Mouse (Mus musculus): Measurements from ENCODE around the gene Rbms3. TPM values are rescaled to one million over a fixed set of nuclear protein-coding genes. Genes with fewer than 3 reads are reported as not detected.

Gene Rbms3
- polyA plus RNA-seq, 1 experiment from 2014 or later, result 12.2 TPM

GRCm38 (mm10) chr9:117030837-117031236 is 598.9 kb downstream of the Rbms3 start:
- Histone ChIP-seq H3K27ac (ENCODE audit: low read depth, low read length) (no peak overlapping the region), H3K4me1 (replicated peaks; ENCODE audit: control insufficient read depth, insufficient read depth, low read length) (no peaks in the 10 kb centered on the region), H3K9me3 (ENCODE audit: control insufficient read depth, low read length) (no peaks in the 10 kb centered on the region), H3K4me2 (ENCODE audit: low read depth, low read length, severe bottlenecking) (no peak overlapping the region), H3K4me3 (ENCODE audit: low read depth, low read length) (no peak overlapping the region), H3K36me3 (ENCODE audit: control insufficient read depth, insufficient read depth, low read length) (no peaks in the 10 kb centered on the region), H3K27me3 (ENCODE audit: control insufficient read depth, insufficient read depth, low read length) (no peaks in the 10 kb centered on the region), H3K9ac (ENCODE audit: low read length) (no peak overlapping the region)
- DNase-seq (ENCODE audit: low spot score), result no peak
- ATAC-seq (replicated peaks; ENCODE audit: low FRiP score), result no peak
- WGBS, result 59% methylated on average over 6 of the region's 6 CpGs

- H3K4me3 ChIP-seq (ENCODE audit: low read depth, low read length), result no peak overlapping the region
- H3K27me3 ChIP-seq (ENCODE audit: control insufficient read depth, insufficient read depth, low read length), result no peaks in the 10 kb centered on the region
- no peak overlapping the region for H3K4me2 ChIP-seq (ENCODE audit: low read depth, low read length, severe bottlenecking)
- no peaks in the 10 kb centered on the region for H3K4me1 ChIP-seq (replicated peaks; ENCODE audit: control insufficient read depth, insufficient read depth, low read length)
- DNase-seq (ENCODE audit: low spot score) (no peak), ATAC-seq (replicated peaks; ENCODE audit: low FRiP score) (no peak)
- H3K9ac ChIP-seq (ENCODE audit: low read length), result no peak overlapping the region
- H3K27ac ChIP-seq (ENCODE audit: low read depth, low read length), result no peak overlapping the region
- 95% methylated on average over 1 of the region's 1 CpGs for WGBS
- no peaks in the 10 kb centered on the region for H3K9me3 ChIP-seq (ENCODE audit: control insufficient read depth, low read length)
- H3K36me3 ChIP-seq (ENCODE audit: control insufficient read depth, insufficient read depth, low read length), result no peaks in the 10 kb centered on the region
These were observed 599.8 kb downstream of the Rbms3 start for GRCm38 (mm10) chr9:117029953-117030352.

- Histone ChIP-seq H3K27ac (ENCODE audit: low read depth, low read length) (no peak overlapping the region), H3K36me3 (ENCODE audit: control insufficient read depth, insufficient read depth, low read length) (no peaks in the 10 kb centered on the region), H3K9me3 (ENCODE audit: control insufficient read depth, low read length) (no peaks in the 10 kb centered on the region), H3K4me2 (ENCODE audit: low read depth, low read length, severe bottlenecking) (no peak overlapping the region), H3K27me3 (ENCODE audit: control insufficient read depth, insufficient read depth, low read length) (no peaks in the 10 kb centered on the region), H3K4me1 (replicated peaks; ENCODE audit: control insufficient read depth, insufficient read depth, low read length) (no peaks in the 10 kb centered on the region), H3K4me3 (ENCODE audit: low read depth, low read length) (no peak overlapping the region), H3K9ac (ENCODE audit: low read length) (no peak overlapping the region)
- 93% methylated on average over 4 of the region's 4 CpGs for WGBS
- ATAC-seq (replicated peaks; ENCODE audit: low FRiP score) (no peak), DNase-seq (ENCODE audit: low spot score) (no peak)
These were observed 601.1 kb downstream of the Rbms3 start for GRCm38 (mm10) chr9:117028586-117028985.

- H3K9ac ChIP-seq (ENCODE audit: low read length), result no peak overlapping the region
- ATAC-seq (replicated peaks; ENCODE audit: low FRiP score), result no peak
- H3K27me3 ChIP-seq (ENCODE audit: control insufficient read depth, insufficient read depth, low read length), result no peaks in the 10 kb centered on the region
- H3K4me3 ChIP-seq (ENCODE audit: low read depth, low read length), result no peak overlapping the region
- no peaks in the 10 kb centered on the region for H3K36me3 ChIP-seq (ENCODE audit: control insufficient read depth, insufficient read depth, low read length)
- WGBS, result 86% methylated on average over 6 of the region's 6 CpGs
- no peak overlapping the region for H3K27ac ChIP-seq (ENCODE audit: low read depth, low read length)
- no peaks in the 10 kb centered on the region for H3K9me3 ChIP-seq (ENCODE audit: control insufficient read depth, low read length)
- no peaks in the 10 kb centered on the region; the same call in 1 of the 2 replicates for H3K4me1 ChIP-seq (replicated peaks; ENCODE audit: control insufficient read depth, insufficient read depth, low read length)
- DNase-seq (ENCODE audit: low spot score), result no peak
- H3K4me2 ChIP-seq (ENCODE audit: low read depth, low read length, severe bottlenecking), result no peak overlapping the region
These were observed 607.6 kb downstream of the Rbms3 start for GRCm38 (mm10) chr9:117022086-117022485.

- 82% methylated on average over 3 of the region's 3 CpGs for WGBS
- Histone ChIP-seq H3K4me3 (ENCODE audit: low read depth, low read length) (no peak overlapping the region), H3K36me3 (ENCODE audit: control insufficient read depth, insufficient read depth, low read length) (no peaks in the 10 kb centered on the region), H3K9ac (ENCODE audit: low read length) (no peak overlapping the region), H3K4me2 (ENCODE audit: low read depth, low read length, severe bottlenecking) (no peak overlapping the region), H3K9me3 (ENCODE audit: control insufficient read depth, low read length) (no peaks in the 10 kb centered on the region), H3K27ac (ENCODE audit: low read depth, low read length) (no peak overlapping the region), H3K4me1 (replicated peaks; ENCODE audit: control insufficient read depth, insufficient read depth, low read length) (no peaks in the 10 kb centered on the region; the same call in 1 of the 2 replicates), H3K27me3 (ENCODE audit: control insufficient read depth, insufficient read depth, low read length) (no peaks in the 10 kb centered on the region)
- no peak for ATAC-seq (replicated peaks; ENCODE audit: low FRiP score)
- no peak for DNase-seq (ENCODE audit: low spot score)
These were observed 608.2 kb downstream of the Rbms3 start for GRCm38 (mm10) chr9:117021506-117021905.

GRCm38 (mm10) chr9:117020216-117020615 is 609.5 kb downstream of the Rbms3 start:
- H3K4me1 ChIP-seq (replicated peaks; ENCODE audit: control insufficient read depth, insufficient read depth, low read length), result no peaks in the 10 kb centered on the region; the same call in 1 of the 2 replicates
- no peaks in the 10 kb centered on the region for H3K9me3 ChIP-seq (ENCODE audit: control insufficient read depth, low read length)
- H3K4me3 ChIP-seq (ENCODE audit: low read depth, low read length), result no peak overlapping the region
- no peak for DNase-seq (ENCODE audit: low spot score)
- H3K9ac ChIP-seq (ENCODE audit: low read length), result no peak overlapping the region
- no peaks in the 10 kb centered on the region for H3K27me3 ChIP-seq (ENCODE audit: control insufficient read depth, insufficient read depth, low read length)
- ATAC-seq (replicated peaks; ENCODE audit: low FRiP score), result no peak
- H3K27ac ChIP-seq (ENCODE audit: low read depth, low read length), result no peak overlapping the region
- H3K4me2 ChIP-seq (ENCODE audit: low read depth, low read length, severe bottlenecking), result no peak overlapping the region
- H3K36me3 ChIP-seq (ENCODE audit: control insufficient read depth, insufficient read depth, low read length), result no peaks in the 10 kb centered on the region
- 93% methylated on average over 2 of the region's 2 CpGs for WGBS

GRCm38 (mm10) chr9:117018741-117019163 is 611.0 kb downstream of the Rbms3 start:
- H3K4me3 ChIP-seq (ENCODE audit: low read depth, low read length), result no peak overlapping the region
- H3K9me3 ChIP-seq (ENCODE audit: control insufficient read depth, low read length), result no peaks in the 10 kb centered on the region
- H3K27me3 ChIP-seq (ENCODE audit: control insufficient read depth, insufficient read depth, low read length), result no peaks in the 10 kb centered on the region
- DNase-seq (ENCODE audit: low spot score) (no peak), ATAC-seq (replicated peaks; ENCODE audit: low FRiP score) (no peak; the same call in 1 of the 2 replicates)
- no peak overlapping the region for H3K4me2 ChIP-seq (ENCODE audit: low read depth, low read length, severe bottlenecking)
- WGBS, result 30% methylated on average over 2 of the region's 2 CpGs
- no peaks in the 10 kb centered on the region for H3K36me3 ChIP-seq (ENCODE audit: control insufficient read depth, insufficient read depth, low read length)
- no peak overlapping the region for H3K27ac ChIP-seq (ENCODE audit: low read depth, low read length)
- no peaks in the 10 kb centered on the region; the same call in 1 of the 2 replicates for H3K4me1 ChIP-seq (replicated peaks; ENCODE audit: control insufficient read depth, insufficient read depth, low read length)
- no peak overlapping the region for H3K9ac ChIP-seq (ENCODE audit: low read length)

GRCm38 (mm10) chr9:117018301-117018700 is 611.4 kb downstream of the Rbms3 start:
- Histone ChIP-seq H3K4me1 (replicated peaks; ENCODE audit: control insufficient read depth, insufficient read depth, low read length) (no peaks in the 10 kb centered on the region; the same call in 1 of the 2 replicates), H3K27ac (ENCODE audit: low read depth, low read length) (no peak overlapping the region), H3K9ac (ENCODE audit: low read length) (no peak overlapping the region), H3K36me3 (ENCODE audit: control insufficient read depth, insufficient read depth, low read length) (no peaks in the 10 kb centered on the region), H3K4me3 (ENCODE audit: low read depth, low read length) (no peak overlapping the region), H3K9me3 (ENCODE audit: control insufficient read depth, low read length) (no peaks in the 10 kb centered on the region), H3K4me2 (ENCODE audit: low read depth, low read length, severe bottlenecking) (no peak overlapping the region), H3K27me3 (ENCODE audit: control insufficient read depth, insufficient read depth, low read length) (no peaks in the 10 kb centered on the region)
- WGBS, result 68% methylated on average over 12 of the region's 12 CpGs
- DNase-seq (ENCODE audit: low spot score) (no peak), ATAC-seq (replicated peaks; ENCODE audit: low FRiP score) (no peak)

- H3K4me2 ChIP-seq (ENCODE audit: low read depth, low read length, severe bottlenecking), result no peak overlapping the region
- no peaks in the 10 kb centered on the region for H3K27me3 ChIP-seq (ENCODE audit: control insufficient read depth, insufficient read depth, low read length)
- H3K36me3 ChIP-seq (ENCODE audit: control insufficient read depth, insufficient read depth, low read length), result no peaks in the 10 kb centered on the region
- no peak overlapping the region for H3K4me3 ChIP-seq (ENCODE audit: low read depth, low read length)
- no peak for ATAC-seq (replicated peaks; ENCODE audit: low FRiP score)
- WGBS, result 89% methylated on average over 9 of the region's 9 CpGs
- no peaks in the 10 kb centered on the region for H3K9me3 ChIP-seq (ENCODE audit: control insufficient read depth, low read length)
- no peak overlapping the region for H3K27ac ChIP-seq (ENCODE audit: low read depth, low read length)
- no peak for DNase-seq (ENCODE audit: low spot score)
- H3K4me1 ChIP-seq (replicated peaks; ENCODE audit: control insufficient read depth, insufficient read depth, low read length), result no peaks in the 10 kb centered on the region; the same call in 1 of the 2 replicates
- H3K9ac ChIP-seq (ENCODE audit: low read length), result no peak overlapping the region
These were observed 613.0 kb downstream of the Rbms3 start for GRCm38 (mm10) chr9:117016605-117017319.
